ENCODE assay signal across 8 mouse cellular contexts in genomic region chr10:122553124-122553822, GRCm38 (mm10).
A peak's percentile ranks its signal among the peaks of the same experiment; 100 is the strongest.
DNase-seq lines count a peak whose midpoint lies in the region; ATAC-seq lines count a peak whose summit lies in the region.

No protein-coding gene starts in this region.

- H3K36me3 ChIP-seq in forebrain, embryonic 14.5 days (ENCODE audit: control insufficient read depth, insufficient read depth, low read length), result no peaks in the 10 kb centered on the region
- no peaks in the 10 kb centered on the region for H3K36me3 ChIP-seq in liver, embryonic 11.5 days (ENCODE audit: control insufficient read depth, insufficient read depth, low read length)

- H3K9ac ChIP-seq in forebrain, embryonic 14.5 days (ENCODE audit: low read length), result no peak overlapping the region
- H3K9ac ChIP-seq in liver, embryonic 11.5 days (ENCODE audit: low read depth, low read length), result no peak overlapping the region

- no peak overlapping the region for H3K4me2 ChIP-seq in forebrain, embryonic 14.5 days (ENCODE audit: low read length)
- H3K4me2 ChIP-seq in liver, embryonic 11.5 days, result no peak overlapping the region

- 54% methylated on average over 2 of the region's 2 CpGs for WGBS in forebrain, embryonic 14.5 days
- 60% methylated on average over 2 of the region's 2 CpGs for WGBS in liver, embryonic 11.5 days

- H3K9me3 ChIP-seq in forebrain, embryonic 14.5 days (replicated peaks; ENCODE audit: control insufficient read depth, low read length), result no peaks in the 10 kb centered on the region
- no peaks in the 10 kb centered on the region for H3K9me3 ChIP-seq in liver, embryonic 11.5 days (ENCODE audit: control insufficient read depth, low read length)

- no peak overlapping the region for H3K27ac ChIP-seq in forebrain, embryonic 14.5 days (ENCODE audit: low read depth, low read length)
- H3K27ac ChIP-seq in liver, embryonic 11.5 days (ENCODE audit: low read depth, low read length), result no peak overlapping the region

- peak; percentile 31 for DNase-seq in ovary, postnatal 14 days (ENCODE audit: low spot score)
- DNase-seq in ovary, adult 18-20 months (ENCODE audit: low spot score), result no peak
- peak; percentile 43 for DNase-seq in cerebellum, adult 11 months
- DNase-seq in forebrain, embryonic 14.5 days (ENCODE audit: low spot score), result peak; percentile 90
- peak; percentile 8 for DNase-seq in kidney, adult 11 months
- DNase-seq in liver, embryonic 11.5 days (ENCODE audit: low spot score), result no peak
- DNase-seq in neural tube, embryonic 10.5 days (ENCODE audit: extremely low spot score, low spot score), result peak; percentile 65
- peak; percentile 32 to 35 for DNase-seq in thymus, postnatal 36 days

- ATAC-seq in forebrain, embryonic 14.5 days, result peak; percentile 87
- 0 out of 2 replicates have a peak, but pooled peaks have one; percentile 41 for ATAC-seq in liver, embryonic 11.5 days (replicated peaks; ENCODE audit: low FRiP score)

- no peak overlapping the region for H3K4me3 ChIP-seq in forebrain, embryonic 14.5 days (ENCODE audit: low read depth, low read length)
- no peak overlapping the region for H3K4me3 ChIP-seq in liver, embryonic 11.5 days (ENCODE audit: low read depth, low read length)

- H3K27me3 ChIP-seq in forebrain, embryonic 14.5 days (replicated peaks; ENCODE audit: control insufficient read depth, insufficient read depth, low read length), result no peaks in the 10 kb centered on the region
- H3K27me3 ChIP-seq in liver, embryonic 11.5 days (replicated peaks; ENCODE audit: control insufficient read depth, insufficient read depth, low read length), result no peaks in the 10 kb centered on the region

- no peaks in the 10 kb centered on the region for H3K4me1 ChIP-seq in forebrain, embryonic 14.5 days (ENCODE audit: control insufficient read depth, insufficient read depth, low read length)
- H3K4me1 ChIP-seq in liver, embryonic 11.5 days (replicated peaks; ENCODE audit: control insufficient read depth, insufficient read depth, low read length), result no peaks in the 10 kb centered on the region

Comparison
In these comparisons a context has a peak if more than half of its experiments do, and no peak if none do; other contexts are left out.
1. DNase-seq: peak in ovary, postnatal 14 days (single experiment), cerebellum, adult 11 months (single experiment), forebrain, embryonic 14.5 days (single experiment), kidney, adult 11 months (single experiment), neural tube, embryonic 10.5 days (single experiment) and thymus, postnatal 36 days (2 of 2); none in ovary, adult 18-20 months (single experiment) and liver, embryonic 11.5 days (single experiment).